Mouse (Mus musculus): ENCODE results near the gene Zfp385b.

Zfp385b gene

DNA sequence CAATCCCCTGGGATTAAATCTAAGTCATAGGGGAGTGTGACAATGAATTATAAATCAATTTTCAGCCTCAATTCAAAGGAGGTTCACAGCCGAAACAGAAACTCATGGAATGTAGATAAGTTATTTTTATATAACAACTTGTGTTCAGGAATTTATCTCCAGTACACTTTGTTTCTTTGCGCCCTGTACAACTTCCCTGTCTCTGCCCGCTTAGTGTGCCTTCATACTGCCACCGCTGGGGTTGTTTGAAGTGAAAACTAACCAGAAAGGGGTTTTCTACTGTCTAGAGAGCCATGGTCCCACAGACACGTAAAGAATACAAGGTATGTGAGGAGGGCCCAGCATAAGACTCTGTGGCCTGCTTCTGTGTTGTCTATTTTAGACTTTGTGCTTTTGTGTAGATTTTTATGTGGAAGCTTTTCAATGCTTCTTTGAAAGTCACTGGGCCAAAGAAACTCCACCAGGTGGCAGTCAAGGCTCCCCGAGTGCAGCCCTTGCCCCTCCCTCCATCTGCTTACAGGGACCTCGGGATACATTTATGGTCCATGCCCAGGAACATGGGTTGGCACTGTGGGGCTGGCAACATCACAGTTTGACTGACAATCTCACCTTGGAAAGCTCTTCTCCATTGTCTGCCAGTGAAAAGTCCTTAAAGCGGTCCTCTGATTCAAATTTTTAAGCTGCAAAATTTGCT lies 23.4 kb downstream of the Zfp385b start:
- ATAC-seq (ENCODE audit: insufficient number of reproducible peaks, low FRiP score, low TSS enrichment): peak; percentile 60

DNA sequence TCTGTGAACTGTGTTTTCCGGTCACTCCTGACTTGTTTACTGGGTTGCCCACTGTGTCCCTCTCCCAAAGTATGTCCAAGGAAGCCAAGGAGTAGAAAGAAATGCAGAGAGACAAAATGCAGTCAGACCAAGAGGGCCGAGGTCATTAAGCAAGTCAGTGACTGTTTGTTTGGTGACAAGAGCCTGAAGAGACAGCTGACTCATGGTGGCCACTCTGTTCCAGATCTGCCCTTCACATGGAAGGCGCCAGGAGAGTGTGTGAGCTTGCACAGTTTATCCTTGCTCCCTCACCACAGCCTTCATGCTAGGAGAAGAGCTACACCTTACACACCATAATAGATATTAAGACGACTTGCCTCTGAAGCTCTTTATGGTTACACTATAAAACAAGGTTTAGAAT lies 28.6 kb downstream of the Zfp385b start:
- no peak for ATAC-seq (ENCODE audit: insufficient number of reproducible peaks, low FRiP score, low TSS enrichment)

DNA sequence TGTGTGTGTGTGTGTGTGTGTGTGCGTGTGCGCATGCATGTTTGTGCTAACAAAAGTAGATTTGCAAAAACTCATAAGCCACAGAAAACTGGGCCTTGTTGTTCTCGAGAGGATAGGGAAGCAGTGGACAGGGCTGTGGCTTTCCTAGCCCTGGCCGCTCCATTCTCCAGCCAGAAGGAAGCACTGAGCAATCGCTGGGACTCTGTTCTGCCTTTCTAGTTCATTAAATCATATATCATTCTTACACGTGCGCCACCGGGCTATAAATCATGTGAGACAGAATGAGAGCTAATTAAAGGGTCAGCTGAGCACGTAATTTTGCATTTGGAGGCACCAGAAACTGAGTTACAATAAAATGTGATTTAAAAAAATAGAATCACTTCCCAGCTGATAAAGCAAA lies 29.1 kb downstream of the Zfp385b start:
- ATAC-seq (ENCODE audit: insufficient number of reproducible peaks, low FRiP score, low TSS enrichment): no peak

DNA sequence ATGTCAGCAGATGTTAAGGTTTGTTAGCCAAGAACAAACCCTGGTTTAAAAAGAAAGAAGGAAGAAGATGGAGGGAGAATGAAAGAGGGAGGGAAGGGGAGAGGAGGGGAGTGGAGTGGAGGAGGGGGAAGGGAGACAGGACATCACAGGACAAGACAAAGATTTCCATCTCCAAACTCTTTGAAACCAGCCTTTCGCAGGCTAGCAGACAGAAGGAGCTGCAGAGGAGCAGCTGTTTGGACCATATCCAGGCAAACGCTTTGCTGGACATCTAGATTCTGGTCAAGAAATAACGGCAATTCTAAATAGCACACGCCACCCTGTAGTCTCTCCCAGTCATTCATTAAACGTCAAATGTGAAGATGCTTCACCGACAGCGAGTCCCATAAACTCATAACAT lies 38.0 kb downstream of the Zfp385b start:
- no peak for ATAC-seq (ENCODE audit: insufficient number of reproducible peaks, low FRiP score, low TSS enrichment)

DNA sequence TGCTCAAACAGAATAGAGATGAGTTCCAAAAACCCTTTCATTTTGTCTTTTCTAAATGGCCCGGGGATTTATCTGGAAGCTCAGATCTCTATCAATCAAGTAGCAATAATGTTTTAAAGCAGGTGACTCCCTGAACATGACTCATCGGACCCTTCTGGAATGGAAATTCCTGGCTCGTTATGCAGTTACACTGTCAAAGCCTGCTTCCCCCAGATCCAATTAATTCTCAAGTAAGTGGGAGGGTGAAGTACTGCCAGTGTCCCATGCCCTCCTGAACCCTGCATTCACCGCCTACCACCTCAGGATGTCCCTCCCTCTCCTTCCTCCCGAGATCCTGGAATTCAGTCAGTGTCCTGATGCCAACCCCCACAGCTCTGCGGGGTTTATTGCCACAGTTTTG lies 41.7 kb downstream of the Zfp385b start:
- peak; percentile 57; the same call in 1 of the 2 replicates for ATAC-seq (ENCODE audit: insufficient number of reproducible peaks, low FRiP score, low TSS enrichment)

DNA sequence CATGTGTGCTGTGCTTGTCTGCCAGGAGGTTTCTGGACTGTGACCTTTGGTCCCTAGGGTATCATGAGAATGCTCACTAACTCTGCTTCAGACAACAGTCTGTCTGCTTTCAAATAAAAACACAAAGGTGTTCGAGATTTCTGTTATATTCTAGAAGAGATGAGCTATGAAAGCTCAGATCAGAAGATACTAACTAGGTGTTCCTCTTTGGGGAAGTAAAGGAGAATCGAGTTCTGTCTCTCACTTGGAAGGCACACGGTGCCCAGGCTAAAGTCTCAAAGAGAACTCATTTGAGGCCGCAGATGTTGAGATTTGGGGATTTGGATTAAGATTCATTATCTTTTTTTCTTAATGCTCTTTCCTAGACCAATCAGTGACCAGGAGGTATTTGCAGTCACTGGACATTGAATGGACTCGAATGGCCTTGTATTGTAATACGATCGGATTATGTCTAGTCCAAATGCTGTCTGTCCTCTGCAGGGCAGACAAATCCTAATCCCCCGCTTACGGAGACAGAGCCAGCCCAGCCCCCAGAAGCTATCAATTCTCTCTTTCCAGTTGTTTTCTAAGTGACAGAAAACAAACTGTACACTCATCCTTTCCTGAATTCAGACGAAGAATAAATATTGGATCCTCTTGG lies 42.3 kb downstream of the Zfp385b start:
- no peak for ATAC-seq (ENCODE audit: insufficient number of reproducible peaks, low FRiP score, low TSS enrichment)

DNA sequence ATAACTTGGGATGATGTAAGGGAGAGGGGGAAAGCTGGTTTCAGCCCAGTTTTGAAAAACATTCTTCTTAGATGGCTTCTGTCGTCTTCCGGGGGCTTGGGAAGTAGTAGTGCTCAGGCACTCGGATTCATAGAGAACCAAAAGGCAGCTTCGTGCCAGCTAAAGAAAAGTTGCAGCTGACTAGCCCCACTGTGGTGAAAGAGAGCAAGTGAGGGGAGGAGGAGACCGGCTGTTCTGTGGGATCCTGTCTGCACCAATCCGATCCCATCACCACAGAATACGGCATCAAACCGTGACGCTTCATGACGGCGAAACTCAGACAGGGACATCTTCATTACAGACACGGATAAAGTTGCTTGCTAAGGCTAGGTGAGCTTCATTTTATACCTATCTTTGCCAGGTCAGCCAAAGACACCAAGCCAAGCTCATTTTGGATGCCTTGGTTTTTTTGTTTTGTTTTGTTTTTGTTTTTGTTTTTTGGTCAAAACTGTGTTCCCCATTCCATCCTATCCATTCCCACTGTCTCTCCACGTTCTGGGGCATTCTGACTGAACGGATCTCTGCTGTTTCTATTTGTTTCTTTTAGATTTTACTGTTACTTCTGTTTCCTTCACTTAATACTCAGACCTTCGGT lies 44.1 kb downstream of the Zfp385b start:
- ATAC-seq (ENCODE audit: insufficient number of reproducible peaks, low FRiP score, low TSS enrichment): no peak

DNA sequence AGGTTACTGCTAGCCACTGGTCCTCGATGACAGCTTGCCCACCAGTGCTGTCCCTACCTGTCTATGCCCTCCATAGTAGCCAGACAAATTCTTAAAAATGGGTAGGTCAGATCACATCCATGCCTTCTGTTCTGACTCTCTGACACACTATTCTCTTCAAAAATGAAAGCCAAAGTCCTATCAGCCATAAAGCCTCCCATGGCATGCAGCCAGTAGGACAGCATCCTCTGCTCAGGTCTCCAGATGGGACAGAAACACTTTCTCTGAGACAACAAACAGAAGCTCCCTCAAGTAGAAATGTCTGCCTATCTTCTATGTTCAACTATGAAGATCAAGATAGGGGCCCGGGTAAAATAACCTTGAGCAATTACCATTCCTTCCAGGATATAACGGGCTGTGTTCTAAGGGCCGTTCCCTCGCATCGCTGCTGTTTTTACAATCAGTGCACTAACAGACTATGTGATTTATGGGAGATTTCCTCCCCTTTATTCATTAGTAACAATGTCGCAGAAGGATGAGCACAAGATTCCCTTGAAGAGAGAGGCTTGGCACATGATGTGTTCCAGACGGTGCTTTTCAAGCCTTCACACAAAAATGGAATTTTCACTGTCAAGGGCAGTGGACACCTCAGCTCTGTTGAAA lies 49.3 kb downstream of the Zfp385b start:
- peak; percentile 69 for ATAC-seq (ENCODE audit: insufficient number of reproducible peaks, low FRiP score, low TSS enrichment)

DNA sequence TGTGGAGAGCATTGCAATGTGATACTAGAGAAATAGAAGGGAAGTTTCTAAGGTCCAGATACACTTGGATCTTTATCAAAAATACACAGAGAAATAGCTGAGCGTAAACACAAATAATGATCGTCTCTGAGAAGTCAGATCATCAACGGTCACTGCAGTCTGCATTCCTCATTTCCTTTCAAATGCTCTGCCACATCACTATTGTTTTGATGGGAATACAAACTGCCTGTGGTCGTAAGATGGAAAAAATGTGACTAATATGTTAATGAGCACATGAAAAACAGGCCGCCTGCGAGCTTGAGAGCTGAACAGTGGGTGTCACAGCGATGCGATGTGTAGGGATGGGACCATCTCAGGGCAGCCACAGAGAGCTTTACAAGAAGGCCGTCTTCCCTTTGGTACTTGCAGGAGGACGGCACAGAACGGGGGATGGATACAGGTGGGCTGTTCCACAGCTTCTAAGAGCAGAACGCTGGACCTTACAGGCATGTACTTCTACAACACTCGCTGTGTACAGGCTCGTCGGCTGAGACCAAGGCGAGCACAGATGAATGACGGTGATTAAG lies 51.0 kb downstream of the Zfp385b start:
- no peak for ATAC-seq (ENCODE audit: insufficient number of reproducible peaks, low FRiP score, low TSS enrichment)

DNA sequence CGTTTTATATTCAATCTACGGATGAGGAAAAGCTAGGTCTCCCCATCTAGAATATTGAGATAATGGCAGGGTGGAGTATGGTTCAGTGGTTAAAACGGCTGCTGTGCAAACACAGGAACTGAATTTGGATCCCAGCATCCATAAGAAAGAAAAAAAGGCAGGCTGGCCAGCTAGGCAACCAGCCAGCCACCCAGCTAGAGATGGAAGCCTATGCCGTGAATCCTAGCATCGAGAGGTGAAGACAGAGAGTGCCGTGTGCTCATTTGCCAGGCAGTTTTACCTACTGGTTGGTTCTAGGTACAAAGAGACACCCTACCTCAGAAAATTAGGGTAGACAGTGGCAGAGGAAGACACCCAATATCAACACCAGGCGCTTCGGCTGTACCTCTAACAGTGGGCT lies 57.5 kb downstream of the Zfp385b start:
- peak; percentile 91 for ATAC-seq (ENCODE audit: insufficient number of reproducible peaks, low FRiP score, low TSS enrichment)

DNA sequence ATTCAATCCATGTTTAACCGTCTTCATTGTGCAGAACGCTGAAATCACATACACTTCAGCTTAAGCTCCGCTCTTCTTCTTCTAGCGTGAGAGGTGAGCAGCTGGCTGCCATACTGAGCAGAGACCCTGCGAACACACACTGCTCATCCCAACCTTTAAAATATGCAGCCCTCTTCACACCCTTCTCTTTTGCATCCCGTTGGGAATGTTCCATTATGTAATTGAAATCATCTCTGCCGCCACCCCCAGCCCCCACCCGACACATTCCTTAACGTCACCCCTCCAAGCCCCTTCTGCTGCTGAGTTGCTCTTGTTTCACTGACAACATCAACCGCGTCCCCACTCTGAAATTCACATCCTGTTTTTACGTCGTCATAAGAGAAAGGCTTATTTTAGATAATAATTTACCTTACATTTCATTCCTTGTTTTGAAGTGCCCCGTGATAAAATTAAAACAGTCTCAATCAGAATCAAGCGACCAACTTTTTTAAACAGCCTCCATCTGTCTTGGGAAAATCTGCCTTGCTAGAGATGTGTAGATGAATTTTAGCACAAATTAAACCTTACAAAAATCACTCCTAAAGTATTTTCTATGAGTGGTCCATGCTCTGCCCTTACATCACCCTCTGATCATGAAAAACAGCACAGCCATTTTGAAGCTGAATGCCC lies 60.9 kb downstream of the Zfp385b start:
- no peak for ATAC-seq (ENCODE audit: insufficient number of reproducible peaks, low FRiP score, low TSS enrichment)

DNA sequence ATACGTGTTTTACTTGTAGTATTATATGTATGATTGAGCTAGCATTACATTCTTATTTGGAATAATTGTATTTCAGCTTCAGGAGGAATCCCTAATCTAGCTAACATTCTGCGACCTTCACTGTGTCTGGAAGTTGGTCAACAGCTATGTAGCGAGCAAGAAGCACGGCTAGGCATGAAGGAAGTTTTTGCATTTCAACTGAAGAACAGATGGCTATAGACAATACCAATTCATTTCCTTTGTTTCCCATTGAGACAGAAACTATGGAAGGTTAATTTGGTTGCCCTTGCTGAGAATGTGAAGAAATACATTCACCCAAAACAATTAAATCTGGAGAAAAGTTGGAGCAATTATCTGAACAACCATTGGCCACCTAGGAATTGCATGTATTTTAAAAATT lies 66.9 kb downstream of the Zfp385b start:
- ATAC-seq (ENCODE audit: insufficient number of reproducible peaks, low FRiP score, low TSS enrichment): no peak

DNA sequence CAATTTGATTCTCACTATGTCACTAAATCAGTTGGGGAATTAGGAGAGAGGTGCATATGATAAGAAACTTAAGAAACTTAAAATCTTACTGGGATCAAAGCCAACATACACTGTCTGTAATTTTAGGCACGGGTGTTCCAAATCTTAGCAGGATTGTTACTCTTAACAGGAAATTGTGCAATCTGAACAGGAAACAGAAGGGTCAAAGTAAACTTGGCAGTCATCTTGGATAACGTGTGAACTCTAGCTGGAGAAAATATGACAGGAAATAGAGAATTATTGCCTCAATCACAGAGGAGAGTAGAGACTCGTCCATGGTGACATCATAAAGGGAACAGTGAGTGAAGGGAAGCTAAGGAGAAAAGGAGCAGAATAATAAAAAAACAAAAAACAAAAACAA lies 69.8 kb downstream of the Zfp385b start:
- ATAC-seq (ENCODE audit: insufficient number of reproducible peaks, low FRiP score, low TSS enrichment): no peak

DNA sequence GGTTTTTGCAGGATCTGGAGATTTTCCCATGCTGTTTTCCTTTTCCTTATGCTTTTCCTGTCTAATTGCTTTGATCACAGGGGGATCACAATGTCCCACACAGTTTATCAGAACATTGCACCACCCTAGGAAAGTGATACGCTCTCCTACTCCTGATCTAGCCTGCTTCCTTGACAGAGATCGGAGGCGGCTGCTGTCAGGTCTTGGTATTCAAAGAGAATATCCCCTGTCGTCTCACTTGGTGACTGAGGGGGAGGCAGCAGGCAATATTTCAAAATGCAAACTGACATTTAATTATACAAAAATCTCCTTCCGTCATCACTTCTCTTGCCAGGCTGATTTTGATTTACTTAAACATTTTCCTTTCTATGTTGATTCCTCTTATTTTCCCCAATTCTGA lies 73.0 kb downstream of the Zfp385b start:
- ATAC-seq (ENCODE audit: insufficient number of reproducible peaks, low FRiP score, low TSS enrichment): no peak

DNA sequence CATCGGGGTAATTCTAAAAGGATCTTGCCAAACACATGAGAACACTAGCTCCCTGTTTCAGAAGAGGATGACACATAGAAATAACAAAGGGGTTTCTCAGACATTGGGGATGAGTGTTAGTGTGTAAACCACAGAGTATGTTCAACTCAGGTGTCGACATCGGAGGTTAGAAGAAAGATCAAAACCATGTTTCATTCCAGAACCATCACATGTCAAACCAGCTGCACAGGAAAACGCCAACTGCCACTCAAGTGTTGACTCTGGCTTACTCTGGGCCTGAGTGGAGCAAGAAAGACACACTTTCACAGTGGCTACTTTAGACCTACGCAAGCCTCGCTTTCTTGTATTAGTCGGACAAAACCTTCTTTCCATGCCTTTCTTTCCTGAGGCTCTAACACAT lies 74.2 kb downstream of the Zfp385b start:
- no peak for ATAC-seq (ENCODE audit: insufficient number of reproducible peaks, low FRiP score, low TSS enrichment)

DNA sequence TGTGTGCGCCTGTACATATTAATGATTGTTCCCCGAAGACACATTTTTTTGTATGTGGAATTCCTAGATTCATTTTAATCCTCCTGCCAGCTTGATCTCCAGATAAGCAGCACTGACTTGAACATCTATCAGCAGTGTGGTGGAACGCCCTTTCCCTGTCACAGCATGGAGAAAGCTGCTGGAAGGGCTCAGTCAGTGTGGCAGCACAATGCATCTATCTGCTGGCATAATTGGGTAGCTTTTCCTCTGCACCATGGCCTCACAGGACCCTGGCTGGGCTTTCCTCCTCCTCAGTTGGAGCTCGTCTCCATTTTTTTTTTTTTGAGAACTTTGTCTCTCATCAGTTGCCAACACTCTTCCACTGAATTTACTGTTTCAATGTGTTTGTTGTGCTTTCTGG lies 77.1 kb downstream of the Zfp385b start:
- ATAC-seq (ENCODE audit: insufficient number of reproducible peaks, low FRiP score, low TSS enrichment): 0 out of 2 replicates have a peak, but pooled peaks have one; percentile 20

DNA sequence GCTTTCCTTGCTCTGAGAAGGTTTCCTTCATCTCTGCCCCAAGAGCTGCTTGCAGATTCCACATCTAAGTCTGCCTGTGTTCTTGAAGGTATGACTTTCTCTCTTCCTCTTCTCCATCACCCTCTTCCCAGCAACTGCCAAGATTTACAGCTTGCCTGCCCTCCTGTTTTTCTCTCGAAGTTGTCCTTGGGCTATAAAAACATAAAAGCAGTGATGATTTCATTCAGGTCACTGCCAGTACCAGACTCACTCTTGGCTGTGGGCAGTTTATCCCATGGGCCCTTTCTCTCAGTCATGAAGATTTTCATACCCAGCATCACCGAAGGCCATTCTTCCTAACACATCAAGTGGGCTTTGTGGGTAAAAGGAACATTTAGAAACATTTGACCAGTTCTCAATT lies 89.2 kb downstream of the Zfp385b start:
- ATAC-seq (ENCODE audit: insufficient number of reproducible peaks, low FRiP score, low TSS enrichment): no peak

DNA sequence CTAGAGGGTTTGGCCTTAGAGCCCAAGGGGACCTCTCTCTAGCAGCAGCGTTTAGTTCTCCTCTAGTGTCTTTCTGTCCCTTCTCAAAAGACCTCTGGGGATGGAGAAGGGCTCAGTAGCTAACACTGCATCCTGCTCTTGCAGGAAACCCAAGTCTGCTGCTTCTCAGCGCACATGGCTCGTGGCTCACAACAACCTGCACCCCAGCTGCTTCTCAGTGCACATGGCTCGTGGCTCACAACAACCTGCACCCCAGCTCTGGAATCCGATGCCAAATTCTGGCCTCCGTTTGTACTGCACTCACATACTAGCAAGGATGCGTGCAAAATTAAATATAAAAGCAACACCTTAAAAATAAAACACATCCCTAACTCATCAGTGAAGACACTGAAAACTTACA lies 92.6 kb downstream of the Zfp385b start:
- ATAC-seq (ENCODE audit: insufficient number of reproducible peaks, low FRiP score, low TSS enrichment): peak; percentile 65

DNA sequence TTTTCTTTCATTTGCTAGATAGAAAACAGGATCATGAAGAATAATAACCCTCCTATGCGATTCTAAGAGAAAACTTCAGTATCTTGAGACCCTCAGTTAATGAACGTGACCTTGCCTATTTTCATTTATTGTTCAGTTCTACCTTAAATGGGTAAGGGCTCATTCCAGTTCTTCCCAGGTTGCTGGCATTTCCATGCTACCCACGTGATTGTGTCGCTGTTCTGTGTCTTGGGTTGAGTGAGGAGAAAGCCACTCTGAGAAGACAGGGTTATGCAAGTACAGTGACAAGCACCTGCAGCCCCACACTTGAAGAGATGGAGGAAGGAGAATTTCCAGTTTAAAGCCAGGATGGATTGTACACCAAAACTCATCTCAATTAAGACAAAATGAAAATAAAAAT lies 98.6 kb downstream of the Zfp385b start:
- no peak for ATAC-seq (ENCODE audit: insufficient number of reproducible peaks, low FRiP score, low TSS enrichment)

DNA sequence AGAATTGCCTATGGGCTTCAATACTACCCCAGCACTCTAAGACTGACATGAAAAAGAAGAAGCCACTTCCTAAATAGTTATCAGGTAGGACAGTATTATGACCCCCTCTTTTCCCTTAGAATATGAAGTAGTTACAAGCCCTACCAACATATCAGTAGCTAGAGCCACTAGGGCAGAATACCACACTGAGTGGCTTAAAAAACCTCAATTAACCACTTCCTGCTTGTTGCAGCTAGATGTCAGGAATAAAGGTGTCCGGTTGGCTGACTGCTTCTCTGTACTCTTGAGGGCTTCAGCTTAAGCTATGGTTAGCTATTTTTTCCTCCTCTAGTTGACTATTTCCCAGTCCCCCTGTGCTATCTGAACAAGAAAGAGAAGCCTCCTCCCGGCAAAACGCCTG lies 103.1 kb downstream of the Zfp385b start:
- no peak for ATAC-seq (ENCODE audit: insufficient number of reproducible peaks, low FRiP score, low TSS enrichment)

Data from cerebellum, adult (tissue).